Mouse (Mus musculus): ENCODE measurements at regions not wholly inside any gene's neighbourhood (a gene's known extent, or its start where the extent isn't known, plus 50 kb on each side); places are given as distances from the start of the nearest gene placed in this dataset.

DNA sequence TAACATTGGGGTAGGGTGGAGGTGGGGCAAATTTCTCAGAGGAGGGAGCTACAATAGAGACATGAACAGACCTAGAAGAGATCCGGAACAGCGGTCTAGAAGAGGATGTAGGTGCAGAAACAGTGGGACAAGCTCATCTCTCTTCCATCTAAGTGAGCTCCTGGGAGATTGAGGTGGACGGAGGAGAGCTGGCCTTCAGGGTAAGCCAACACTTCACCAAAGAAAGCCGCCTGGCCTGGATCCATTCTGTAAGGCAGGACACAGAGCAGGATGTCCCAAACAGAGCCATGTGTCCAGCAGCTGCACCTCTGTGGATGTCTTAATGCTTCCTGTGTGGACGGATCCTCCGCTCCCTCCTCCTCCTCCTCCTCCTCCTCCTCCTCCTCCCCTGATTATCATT, 173.0 kb downstream of the Rab11fip4 start:
- DNase-seq (ENCODE audit: low spot score in 2 of 2) = no peak

GRCm38 (mm10) chr11:79762654-79763053, 171.6 kb downstream of the Rab11fip4 start:
- DNase-seq (ENCODE audit: low spot score in 2 of 2) = no peak

- no peak for DNase-seq (ENCODE audit: low spot score in 2 of 2)
Observed at GRCm38 (mm10) chr11:79762027-79762426, 171.0 kb downstream of the Rab11fip4 start.

DNA sequence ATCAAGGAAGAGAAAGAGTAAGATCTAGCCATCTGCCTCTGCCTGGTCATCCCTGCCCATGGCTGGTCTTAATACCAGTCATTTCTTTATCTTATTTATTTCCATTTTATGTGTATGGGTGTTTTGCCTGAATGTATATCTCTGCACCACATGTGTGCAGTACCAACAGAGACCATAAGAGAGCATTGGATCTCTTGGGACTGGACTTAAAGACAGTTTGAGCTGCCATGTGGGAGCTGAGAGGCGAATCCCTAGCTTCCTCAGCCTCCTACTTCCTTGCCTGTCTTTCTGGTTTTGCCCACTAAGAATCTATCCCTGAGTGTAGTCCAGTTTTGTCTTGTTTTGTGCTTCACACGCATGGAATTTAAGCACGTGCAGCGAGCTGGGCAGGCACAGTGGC, 169.5 kb downstream of the Rab11fip4 start:
- no peak for DNase-seq (ENCODE audit: low spot score in 2 of 2)

GRCm38 (mm10) chr11:79758281-79758680, 167.3 kb downstream of the Rab11fip4 start:
- DNase-seq (ENCODE audit: low spot score in 2 of 2) = no peak

DNA sequence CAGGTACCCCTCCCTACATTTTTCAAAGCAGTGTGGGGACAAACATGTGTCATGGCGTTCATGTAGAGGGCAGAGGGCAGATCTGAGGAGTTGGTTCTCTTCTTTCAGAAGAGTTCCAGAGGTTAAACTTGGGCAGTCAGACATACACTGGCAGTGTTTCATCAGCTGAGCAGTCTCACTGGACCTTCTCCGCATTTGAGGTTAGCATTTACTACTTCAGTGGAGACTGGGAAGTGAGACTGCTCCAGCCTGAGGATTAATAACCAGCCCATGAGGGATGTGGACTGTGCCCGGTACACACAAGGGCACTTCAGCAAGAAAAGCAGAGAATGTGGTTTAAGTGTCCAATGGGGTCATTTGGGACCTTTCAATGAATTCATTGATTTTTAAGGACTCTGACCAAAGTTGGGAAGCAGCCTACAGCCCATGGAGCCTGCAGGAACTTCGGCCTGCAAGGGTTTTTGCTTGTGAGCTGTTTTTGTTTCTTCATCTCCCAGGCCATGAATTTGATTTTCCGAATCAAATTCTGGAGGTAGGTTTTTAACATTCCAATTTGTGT, 166.6 kb downstream of the Rab11fip4 start:
- DNase-seq (ENCODE audit: low spot score in 2 of 2) = no peak

- no peak for DNase-seq (ENCODE audit: low spot score in 2 of 2)
Observed at GRCm38 (mm10) chr11:79756305-79756846, 165.4 kb downstream of the Rab11fip4 start.

- DNase-seq (ENCODE audit: low spot score in 2 of 2) = no peak
Observed at GRCm38 (mm10) chr11:79753491-79753890, 162.5 kb downstream of the Rab11fip4 start.

- DNase-seq (ENCODE audit: low spot score in 2 of 2) = no peak
Observed at GRCm38 (mm10) chr11:79752717-79753480, 161.9 kb downstream of the Rab11fip4 start.

DNA sequence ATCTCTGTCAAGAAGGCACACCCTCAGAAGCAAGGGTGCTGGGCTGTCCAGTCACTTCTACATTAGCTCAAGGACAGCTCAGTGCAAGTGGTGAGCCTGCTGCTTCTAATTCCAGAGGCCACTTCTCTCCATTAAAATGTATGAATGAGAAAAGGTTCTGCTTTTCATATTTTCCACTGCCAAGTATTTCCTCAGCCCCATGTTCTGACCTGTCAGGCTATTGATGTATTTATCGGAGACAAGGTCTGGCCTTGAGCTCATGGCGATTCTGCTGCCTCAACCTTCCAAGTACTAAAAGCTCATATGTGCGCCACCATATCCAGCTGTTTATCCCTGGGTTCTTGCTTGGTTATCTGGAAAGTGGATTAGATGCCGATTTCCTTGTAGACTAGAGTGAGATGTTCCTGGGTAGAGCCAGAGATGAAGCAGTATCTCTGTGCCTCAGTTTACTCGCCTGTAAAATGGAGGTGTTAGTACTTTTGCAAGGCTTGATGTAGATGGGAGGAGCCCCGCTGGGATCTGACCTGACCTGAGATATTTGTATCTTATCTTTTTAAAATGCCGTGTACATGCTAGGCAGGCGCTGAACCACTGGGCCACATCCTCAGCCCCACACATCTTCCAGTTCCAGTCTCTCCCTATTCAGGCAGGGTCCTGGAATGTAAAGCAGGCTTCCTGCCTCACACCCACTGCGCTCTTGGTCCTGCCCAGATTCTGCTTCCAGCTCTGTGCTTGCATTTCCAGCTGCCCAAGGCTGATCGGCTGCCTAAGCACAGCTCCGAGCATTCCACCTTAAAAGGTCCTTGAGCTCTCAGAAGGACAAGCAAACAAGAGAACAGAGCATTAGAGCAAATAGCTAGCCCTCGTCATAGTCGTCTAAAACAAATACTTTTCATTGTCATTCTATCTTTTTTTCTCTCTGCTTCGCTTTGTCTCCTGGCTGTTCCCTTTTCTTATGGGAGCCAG, 161.0 kb downstream of the Rab11fip4 start:
- no peak for DNase-seq (ENCODE audit: low spot score in 2 of 2)

- no peak for DNase-seq (ENCODE audit: low spot score in 2 of 2)
Observed at GRCm38 (mm10) chr11:79750943-79751342, 159.9 kb downstream of the Rab11fip4 start.

DNA sequence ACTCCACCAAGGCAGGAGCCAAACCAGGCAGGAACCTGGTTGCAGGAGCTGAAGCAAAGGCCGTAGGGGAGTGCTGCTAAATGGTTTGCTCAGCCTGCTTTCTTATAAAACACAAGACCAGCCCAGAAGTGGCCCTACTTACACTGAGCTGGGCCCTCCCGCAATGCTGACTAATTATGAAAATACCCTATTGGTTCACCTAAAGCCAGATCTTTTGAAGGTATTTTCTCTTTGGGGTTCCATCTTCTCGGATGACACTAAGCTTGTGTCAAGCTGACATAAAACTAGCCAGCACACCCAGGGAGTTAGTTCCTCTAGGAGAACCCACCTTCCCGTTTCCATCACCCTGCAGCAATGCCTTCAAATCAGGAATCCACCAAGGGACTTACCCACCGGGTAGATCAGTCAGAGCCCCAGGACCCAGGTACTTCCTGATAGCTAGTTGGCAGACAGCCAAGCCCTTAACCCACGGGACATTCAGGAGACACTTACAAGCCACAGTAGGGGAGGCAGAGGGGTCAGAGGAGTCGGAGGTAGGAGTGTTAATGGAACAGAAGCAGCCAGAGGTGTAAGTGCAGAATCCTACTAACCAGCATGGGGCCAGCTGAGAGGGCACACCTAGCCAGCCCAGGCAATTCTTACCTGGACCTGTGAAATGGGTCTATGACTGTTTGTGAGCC, 158.9 kb downstream of the Rab11fip4 start:
- no peak for DNase-seq (ENCODE audit: low spot score in 2 of 2)

DNA sequence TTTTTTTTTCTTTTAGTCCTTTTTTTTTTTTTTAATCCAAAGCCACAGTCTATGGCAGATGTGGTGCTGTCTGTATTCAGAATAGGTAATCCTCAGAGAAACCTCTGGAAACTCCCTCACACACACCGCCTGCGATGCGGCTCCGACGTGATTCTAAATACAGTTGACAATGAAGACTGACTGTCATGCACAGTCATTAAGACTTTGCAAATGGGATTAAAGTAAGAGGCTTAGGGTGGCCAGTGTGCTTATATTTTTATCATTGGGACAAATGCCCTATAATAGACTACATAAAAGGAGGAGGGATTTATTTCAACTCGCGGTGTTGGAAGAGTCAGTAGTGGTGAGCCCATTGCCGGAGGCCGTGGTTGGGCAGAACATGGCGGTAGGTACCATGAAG, 158.1 kb downstream of the Rab11fip4 start:
- no peak for DNase-seq (ENCODE audit: low spot score in 2 of 2)

GRCm38 (mm10) chr11:79748606-79749125, 157.7 kb downstream of the Rab11fip4 start:
- no peak for DNase-seq (ENCODE audit: low spot score in 2 of 2)

GRCm38 (mm10) chr11:79747801-79748200, 156.8 kb downstream of the Rab11fip4 start:
- DNase-seq (ENCODE audit: low spot score in 2 of 2) = no peak
